Mouse (Mus musculus) left cerebral cortex, adult 6 months (tissue): ENCODE results near the gene Rnf11. TPM values are rescaled to one million over a fixed set of nuclear protein-coding genes. Genes with fewer than 3 reads are reported as not detected.

ENCODE experiments used
- long read RNA-seq, 2 experiments: library from polyadenylated mRNA; unstranded; transcript quantifications; one replicate each; pipeline ENCODE4 v2.0.0; 2019 to 2020
- polyA plus RNA-seq: library from polyadenylated mRNA; unstranded; fragments of <200 nt; fragmentation: Nextera tagmentation; gene quantifications from 2 replicates; pipeline ENCODE4 v1.2.3, GENCODE M21; 2021

Rnf11 gene
- 20.2 and 126 TPM in 2 replicates for polyA plus RNA-seq
- long read RNA-seq, experiment 1, full-length matches to known transcripts: 22 of 71 reads
- long read RNA-seq, experiment 1, partial matches to known transcripts: 6 of 71 reads
- long read RNA-seq, experiment 1, other reads (novel, unspliced or antisense): 43 of 71 reads
- long read RNA-seq, experiment 2, full-length matches to known transcripts: 11 of 70 reads
- long read RNA-seq, experiment 2, partial matches to known transcripts: 6 of 70 reads
- long read RNA-seq, experiment 2, other reads (novel, unspliced or antisense): 53 of 70 reads

GRCm38 (mm10) chr4:109484621-109485020 lies at the start of gene Rnf11:
TSS of gene Rnf11 (minus strand) at chr4:109484728.

GRCm38 (mm10) chr4:109531111-109531510 lies 46.6 kb upstream of the Rnf11 start, which contains the start of gene 4930522H14Rik:
TSS of gene 4930522H14Rik (minus strand) at chr4:109531297.

GRCm38 (mm10) chr4:109406486-109407175 lies 77.9 kb downstream of the Rnf11 start, which contains the start of gene Ttc39a:
TSS of gene Ttc39a (plus strand) at chr4:109406623.

Other genes starting within 250 kb of the Rnf11 start
- gene Eps15, start 204.5 kb downstream of the Rnf11 start, polyA plus RNA-seq: 51.3 and 56.3 TPM in 2 replicates
- gene Ttc39a, start 78.1 kb downstream of the Rnf11 start, polyA plus RNA-seq: 1.4 TPM in 2 replicates
- not detected in 2 replicates for gene 4930522H14Rik, start 46.6 kb upstream of the Rnf11 start, polyA plus RNA-seq
- gene Cdkn2c, start 182.5 kb upstream of the Rnf11 start, polyA plus RNA-seq: 5.8 and 5.9 TPM in 2 replicates
- 4.7 and 15.1 TPM in 2 replicates for gene Faf1, start 191.9 kb upstream of the Rnf11 start, polyA plus RNA-seq